Mouse (Mus musculus): Measurements from ENCODE around the gene Acin1. TPM values are rescaled to one million over a fixed set of nuclear protein-coding genes. Genes with fewer than 3 reads are reported as not detected.
A peak's percentile ranks its signal among the peaks of the same experiment; 100 is the strongest.

Gene Acin1
- 150 and 152 TPM in 2 replicates for polyA plus RNA-seq (2016; fragmentation: Nextera tagmentation; extraction: Ambion mirVana)

GRCm38 (mm10) chr14:54686522-54687143 is at the start of gene Acin1:
Gene Acin1 (minus strand): TSS chr14:54686931.
- Histone ChIP-seq H3K27ac (replicated peaks) (peak within 1 kb of the TSS; percentile 93), H3K4me3 (peak within 1 kb of the TSS; percentile 75), H3K36me3 (replicated peaks) (peaks cover 54% of the 10 kb centered on the region), H3K9me3 (no peaks in the 10 kb centered on the region), H3K27me3 (replicated peaks; ENCODE audit: low read depth, poor library complexity, severe bottlenecking) (no peaks in the 10 kb centered on the region), H3K4me1 (peaks cover 26% of the 10 kb centered on the region)
- DNase-seq (ENCODE audit: low spot score), result peak; percentile 99
- WGBS, result under 1% methylated on average over 44 of the region's 44 CpGs

GRCm38 (mm10) chr14:54735221-54735620 is 48.5 kb upstream of the Acin1 start:
- no peak for DNase-seq (ENCODE audit: low spot score)
- H3K36me3 ChIP-seq (replicated peaks), result no peaks in the 10 kb centered on the region
- H3K4me3 ChIP-seq, result no peak overlapping the region
- no peaks in the 10 kb centered on the region for H3K27me3 ChIP-seq (replicated peaks; ENCODE audit: low read depth, poor library complexity, severe bottlenecking)
- H3K4me1 ChIP-seq, result peaks cover 16% of the 10 kb centered on the region
- no peak overlapping the region for H3K27ac ChIP-seq (replicated peaks)
- no peaks in the 10 kb centered on the region for H3K9me3 ChIP-seq
- WGBS, result 81% methylated on average over 4 of the region's 4 CpGs

GRCm38 (mm10) chr14:54734004-54734403 is 47.3 kb upstream of the Acin1 start:
- no peak for DNase-seq (ENCODE audit: low spot score)
- Histone ChIP-seq H3K4me3 (no peak overlapping the region), H3K27ac (replicated peaks) (no peak overlapping the region), H3K27me3 (replicated peaks; ENCODE audit: low read depth, poor library complexity, severe bottlenecking) (no peaks in the 10 kb centered on the region), H3K4me1 (peaks cover 16% of the 10 kb centered on the region), H3K36me3 (replicated peaks) (no peaks in the 10 kb centered on the region), H3K9me3 (no peaks in the 10 kb centered on the region)
- WGBS, result 82% methylated on average over 4 of the region's 4 CpGs

- 92% methylated on average over 8 of the region's 8 CpGs for WGBS
- no peak for DNase-seq (ENCODE audit: low spot score)
- H3K27me3 ChIP-seq (replicated peaks; ENCODE audit: low read depth, poor library complexity, severe bottlenecking), result no peaks in the 10 kb centered on the region
- no peaks in the 10 kb centered on the region for H3K36me3 ChIP-seq (replicated peaks)
- no peak overlapping the region for H3K27ac ChIP-seq (replicated peaks)
- peaks cover 11% of the 10 kb centered on the region for H3K4me1 ChIP-seq
- no peak overlapping the region for H3K4me3 ChIP-seq
- no peaks in the 10 kb centered on the region for H3K9me3 ChIP-seq
Measured at GRCm38 (mm10) chr14:54732206-54732605, 45.5 kb upstream of the Acin1 start.

- 88% methylated on average over 6 of the region's 6 CpGs for WGBS
Measured at GRCm38 (mm10) chr14:54730305-54730704, 43.6 kb upstream of the Acin1 start.

GRCm38 (mm10) chr14:54728823-54729653 is 42.3 kb upstream of the Acin1 start:
- no peak overlapping the region for H3K4me3 ChIP-seq
- H3K36me3 ChIP-seq (replicated peaks), result no peaks in the 10 kb centered on the region
- no peaks in the 10 kb centered on the region for H3K9me3 ChIP-seq

More at GRCm38 (mm10) chr14:54730305-54730704, 43.6 kb upstream of the Acin1 start:
- H3K4me3 ChIP-seq, result no peak overlapping the region
- H3K4me1 ChIP-seq, result peaks cover 5% of the 10 kb centered on the region; the same call in 1 of the 2 replicates
- no peak overlapping the region for H3K27ac ChIP-seq (replicated peaks)
- no peaks in the 10 kb centered on the region for H3K36me3 ChIP-seq (replicated peaks)
- DNase-seq (ENCODE audit: low spot score), result no peak
- H3K9me3 ChIP-seq, result no peaks in the 10 kb centered on the region
- no peaks in the 10 kb centered on the region for H3K27me3 ChIP-seq (replicated peaks; ENCODE audit: low read depth, poor library complexity, severe bottlenecking)

GRCm38 (mm10) chr14:54727565-54727964 is 40.8 kb upstream of the Acin1 start:
- Histone ChIP-seq H3K27ac (replicated peaks) (no peak overlapping the region), H3K9me3 (no peaks in the 10 kb centered on the region), H3K4me1 (no peaks in the 10 kb centered on the region), H3K36me3 (replicated peaks) (no peaks in the 10 kb centered on the region), H3K4me3 (no peak overlapping the region), H3K27me3 (replicated peaks; ENCODE audit: low read depth, poor library complexity, severe bottlenecking) (no peaks in the 10 kb centered on the region)
- DNase-seq (ENCODE audit: low spot score), result no peak
- 77% methylated on average over 5 of the region's 5 CpGs for WGBS

More at GRCm38 (mm10) chr14:54728823-54729653, 42.3 kb upstream of the Acin1 start:
- H3K4me1 ChIP-seq, result peaks cover 5% of the 10 kb centered on the region; the same call in 1 of the 2 replicates
- H3K27me3 ChIP-seq (replicated peaks; ENCODE audit: low read depth, poor library complexity, severe bottlenecking), result no peaks in the 10 kb centered on the region
- 70% methylated on average over 13 of the region's 13 CpGs for WGBS
- DNase-seq (ENCODE audit: low spot score), result no peak
- H3K27ac ChIP-seq (replicated peaks), result no peak overlapping the region

GRCm38 (mm10) chr14:54724049-54724448 is 37.3 kb upstream of the Acin1 start:
- Histone ChIP-seq H3K27ac (replicated peaks) (no peak overlapping the region), H3K9me3 (no peaks in the 10 kb centered on the region), H3K27me3 (replicated peaks; ENCODE audit: low read depth, poor library complexity, severe bottlenecking) (no peaks in the 10 kb centered on the region), H3K36me3 (replicated peaks) (no peaks in the 10 kb centered on the region), H3K4me1 (no peaks in the 10 kb centered on the region), H3K4me3 (no peak overlapping the region)
- DNase-seq (ENCODE audit: low spot score), result no peak
- WGBS, result 89% methylated on average over 6 of the region's 6 CpGs

- WGBS, result 82% methylated on average over 10 of the region's 10 CpGs
- H3K9me3 ChIP-seq, result no peaks in the 10 kb centered on the region
- H3K27me3 ChIP-seq (replicated peaks; ENCODE audit: low read depth, poor library complexity, severe bottlenecking), result no peaks in the 10 kb centered on the region
- H3K4me1 ChIP-seq, result no peaks in the 10 kb centered on the region
- no peak for DNase-seq (ENCODE audit: low spot score)
- no peak overlapping the region for H3K4me3 ChIP-seq
- no peaks in the 10 kb centered on the region for H3K36me3 ChIP-seq (replicated peaks)
- no peak overlapping the region for H3K27ac ChIP-seq (replicated peaks)
Measured at GRCm38 (mm10) chr14:54721711-54722110, 35.0 kb upstream of the Acin1 start.

- H3K4me1 ChIP-seq, result no peaks in the 10 kb centered on the region
- DNase-seq (ENCODE audit: low spot score), result no peak
- no peaks in the 10 kb centered on the region for H3K36me3 ChIP-seq (replicated peaks)
- H3K27me3 ChIP-seq (replicated peaks; ENCODE audit: low read depth, poor library complexity, severe bottlenecking), result no peaks in the 10 kb centered on the region
- H3K4me3 ChIP-seq, result no peak overlapping the region
- 88% methylated on average over 7 of the region's 7 CpGs for WGBS
- no peaks in the 10 kb centered on the region for H3K9me3 ChIP-seq
- H3K27ac ChIP-seq (replicated peaks), result no peak overlapping the region
Measured at GRCm38 (mm10) chr14:54720654-54721350, 34.1 kb upstream of the Acin1 start.

GRCm38 (mm10) chr14:54720041-54720440 is 33.3 kb upstream of the Acin1 start:
- H3K4me3 ChIP-seq, result no peak overlapping the region
- WGBS, result 90% methylated on average over 11 of the region's 11 CpGs
- H3K4me1 ChIP-seq, result 0 out of 2 replicates have a peak, but pooled peaks cover under 1% of the 10 kb centered on the region
- H3K27me3 ChIP-seq (replicated peaks; ENCODE audit: low read depth, poor library complexity, severe bottlenecking), result peaks cover 5% of the 10 kb centered on the region
- H3K27ac ChIP-seq (replicated peaks), result no peak overlapping the region
- no peak for DNase-seq (ENCODE audit: low spot score)
- H3K9me3 ChIP-seq, result no peaks in the 10 kb centered on the region
- H3K36me3 ChIP-seq (replicated peaks), result no peaks in the 10 kb centered on the region

- no peaks in the 10 kb centered on the region for H3K36me3 ChIP-seq (replicated peaks)
- peaks cover 23% of the 10 kb centered on the region for H3K27me3 ChIP-seq (replicated peaks; ENCODE audit: low read depth, poor library complexity, severe bottlenecking)
- peaks cover 21% of the 10 kb centered on the region for H3K4me1 ChIP-seq
- H3K4me3 ChIP-seq, result no peak overlapping the region
- no peaks in the 10 kb centered on the region for H3K9me3 ChIP-seq
- no peak overlapping the region for H3K27ac ChIP-seq (replicated peaks)
- WGBS, result 76% methylated on average over 1 of the region's 1 CpGs
- DNase-seq (ENCODE audit: low spot score), result no peak
Measured at GRCm38 (mm10) chr14:54715402-54715801, 28.7 kb upstream of the Acin1 start.

All from embryonic facial prominence, embryonic 10.5 days (tissue).